Mouse (Mus musculus): ENCODE results near the gene Efcab3. TPM values are rescaled to one million over a fixed set of nuclear protein-coding genes. Genes with fewer than 3 reads are reported as not detected.
"Not testable (repeated sequence)": the region's sequence is repeated elsewhere in the genome, so short reads cannot be mapped to it uniquely, and the experiment has no call there.

Efcab3 gene
- polyA plus RNA-seq, 1 experiment = not detected

- 0 out of 2 replicates have a peak, but pooled peaks have one; percentile 29 for TF ChIP-seq CTCF (IDR thresholded peaks at IDR 0.05; ENCODE audit: low read depth, low read length)
- TF ChIP-seq POLR2A (IDR thresholded peaks at IDR 0.05; ENCODE audit: borderline replicate concordance, low read depth, low read length) = no peak
- Histone ChIP-seq H3K27ac (ENCODE audit: insufficient read depth, low read depth, low read length) (no peak overlapping the region), H3K4me1 (ENCODE audit: control insufficient read depth, insufficient read depth, low read length) (peaks cover 19% of the 10 kb centered on the region), H3K4me3 (ENCODE audit: insufficient read depth, low read length) (no peak overlapping the region)
Observed at GRCm38 (mm10) chr11:105123986-105124385, 60.6 kb downstream of the Efcab3 start.

GRCm38 (mm10) chr11:105125735-105126519 lies 62.5 kb downstream of the Efcab3 start, which contains the start of gene Mettl2:
Mettl2 (plus strand) TSS chr11:105126425.
- Histone ChIP-seq H3K27ac (ENCODE audit: insufficient read depth, low read depth, low read length) (peak within 1 kb of the TSS; percentile 50), H3K4me1 (ENCODE audit: control insufficient read depth, insufficient read depth, low read length) (peaks cover 9% of the 10 kb centered on the region), H3K4me3 (ENCODE audit: insufficient read depth, low read length) (peak within 1 kb of the TSS; percentile 75)
- TF ChIP-seq CTCF (IDR thresholded peaks at IDR 0.05; ENCODE audit: low read depth, low read length) (peak; percentile 67), POLR2A (IDR thresholded peaks at IDR 0.05; ENCODE audit: borderline replicate concordance, low read depth, low read length) (no peak)

- H3K4me1 ChIP-seq (ENCODE audit: control insufficient read depth, insufficient read depth, low read length) = peaks cover 5% of the 10 kb centered on the region
- H3K27ac ChIP-seq (ENCODE audit: insufficient read depth, low read depth, low read length) = no peak overlapping the region
- peak overlapping the region; percentile 75 for H3K4me3 ChIP-seq (ENCODE audit: insufficient read depth, low read length)
- TF ChIP-seq POLR2A (IDR thresholded peaks at IDR 0.05; ENCODE audit: borderline replicate concordance, low read depth, low read length) = no peak
- no peak for TF ChIP-seq CTCF (IDR thresholded peaks at IDR 0.05; ENCODE audit: low read depth, low read length)
Observed at GRCm38 (mm10) chr11:105126520-105127029, 63.2 kb downstream of the Efcab3 start.

GRCm38 (mm10) chr11:105135692-105136091 lies 72.3 kb downstream of the Efcab3 start:
- H3K4me3 ChIP-seq (ENCODE audit: insufficient read depth, low read length) = no peak overlapping the region
- H3K27ac ChIP-seq (ENCODE audit: insufficient read depth, low read depth, low read length) = no peak overlapping the region
- TF ChIP-seq CTCF (IDR thresholded peaks at IDR 0.05; ENCODE audit: low read depth, low read length) = no peak
- TF ChIP-seq POLR2A (IDR thresholded peaks at IDR 0.05; ENCODE audit: borderline replicate concordance, low read depth, low read length) = no peak
- no peaks in the 10 kb centered on the region for H3K4me1 ChIP-seq (ENCODE audit: control insufficient read depth, insufficient read depth, low read length)

GRCm38 (mm10) chr11:105137255-105137654 lies 73.9 kb downstream of the Efcab3 start:
- H3K27ac ChIP-seq (ENCODE audit: insufficient read depth, low read depth, low read length); H3K4me1 ChIP-seq (ENCODE audit: control insufficient read depth, insufficient read depth, low read length); H3K4me3 ChIP-seq (ENCODE audit: insufficient read depth, low read length): not testable (repeated sequence)

GRCm38 (mm10) chr11:105140512-105140911 lies 77.1 kb downstream of the Efcab3 start:
- not testable (repeated sequence) for H3K4me1 ChIP-seq (ENCODE audit: control insufficient read depth, insufficient read depth, low read length); H3K4me3 ChIP-seq (ENCODE audit: insufficient read depth, low read length); H3K27ac ChIP-seq (ENCODE audit: insufficient read depth, low read depth, low read length)

- peaks cover 8% of the 10 kb centered on the region for H3K4me1 ChIP-seq (ENCODE audit: control insufficient read depth, insufficient read depth, low read length)
- H3K4me3 ChIP-seq (ENCODE audit: insufficient read depth, low read length) = no peak overlapping the region
- no peak overlapping the region for H3K27ac ChIP-seq (ENCODE audit: insufficient read depth, low read depth, low read length)
- TF ChIP-seq CTCF (IDR thresholded peaks at IDR 0.05; ENCODE audit: low read depth, low read length) (no peak), POLR2A (IDR thresholded peaks at IDR 0.05; ENCODE audit: borderline replicate concordance, low read depth, low read length) (no peak)
Observed at GRCm38 (mm10) chr11:105141115-105141514, 77.7 kb downstream of the Efcab3 start.

- TF ChIP-seq POLR2A (IDR thresholded peaks at IDR 0.05; ENCODE audit: borderline replicate concordance, low read depth, low read length) = no peak
- no peak for TF ChIP-seq CTCF (IDR thresholded peaks at IDR 0.05; ENCODE audit: low read depth, low read length)
- no peak overlapping the region for H3K4me3 ChIP-seq (ENCODE audit: insufficient read depth, low read length)
- no peak overlapping the region for H3K27ac ChIP-seq (ENCODE audit: insufficient read depth, low read depth, low read length)
- peaks cover 8% of the 10 kb centered on the region for H3K4me1 ChIP-seq (ENCODE audit: control insufficient read depth, insufficient read depth, low read length)
Observed at GRCm38 (mm10) chr11:105143564-105143963, 80.2 kb downstream of the Efcab3 start.

GRCm38 (mm10) chr11:105144084-105144483 lies 80.7 kb downstream of the Efcab3 start:
- H3K4me1 ChIP-seq (ENCODE audit: control insufficient read depth, insufficient read depth, low read length) = peaks cover 8% of the 10 kb centered on the region
- H3K27ac ChIP-seq (ENCODE audit: insufficient read depth, low read depth, low read length) = no peak overlapping the region
- TF ChIP-seq CTCF (IDR thresholded peaks at IDR 0.05; ENCODE audit: low read depth, low read length) (no peak), POLR2A (IDR thresholded peaks at IDR 0.05; ENCODE audit: borderline replicate concordance, low read depth, low read length) (no peak)
- no peak overlapping the region for H3K4me3 ChIP-seq (ENCODE audit: insufficient read depth, low read length)

- no peak overlapping the region for H3K27ac ChIP-seq (ENCODE audit: insufficient read depth, low read depth, low read length)
- TF ChIP-seq POLR2A (IDR thresholded peaks at IDR 0.05; ENCODE audit: borderline replicate concordance, low read depth, low read length) (no peak), CTCF (IDR thresholded peaks at IDR 0.05; ENCODE audit: low read depth, low read length) (no peak)
- H3K4me1 ChIP-seq (ENCODE audit: control insufficient read depth, insufficient read depth, low read length) = peaks cover 8% of the 10 kb centered on the region
- no peak overlapping the region for H3K4me3 ChIP-seq (ENCODE audit: insufficient read depth, low read length)
Observed at GRCm38 (mm10) chr11:105144508-105145210, 81.3 kb downstream of the Efcab3 start.
